Mouse (Mus musculus): ENCODE data around the gene Wnk4.
A peak's percentile ranks its signal among the peaks of the same experiment; 100 is the strongest.

The Wnk4 gene

DNA sequence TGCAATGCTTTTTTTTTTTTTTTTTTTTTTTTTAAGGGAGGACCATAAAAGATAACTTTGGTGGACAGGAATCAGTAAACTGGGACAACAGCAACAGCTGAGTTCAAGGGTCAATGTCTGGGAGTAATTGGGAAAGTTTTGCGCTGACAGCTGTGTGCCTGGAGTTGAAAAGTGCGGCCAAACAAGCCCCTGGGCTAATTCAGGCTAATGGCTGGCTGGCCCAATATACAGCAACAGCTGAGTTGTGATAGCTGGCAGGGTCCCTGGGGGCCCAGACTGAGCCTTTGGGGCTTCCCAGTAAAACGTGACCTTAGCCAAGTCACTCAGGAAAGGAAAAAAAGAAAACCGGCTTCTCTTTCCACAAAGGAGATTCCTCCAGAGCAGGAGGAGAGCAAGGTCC, 15.3 kb upstream of the Wnk4 start:
- DNase-seq (ENCODE audit: low spot score): no peak

DNA sequence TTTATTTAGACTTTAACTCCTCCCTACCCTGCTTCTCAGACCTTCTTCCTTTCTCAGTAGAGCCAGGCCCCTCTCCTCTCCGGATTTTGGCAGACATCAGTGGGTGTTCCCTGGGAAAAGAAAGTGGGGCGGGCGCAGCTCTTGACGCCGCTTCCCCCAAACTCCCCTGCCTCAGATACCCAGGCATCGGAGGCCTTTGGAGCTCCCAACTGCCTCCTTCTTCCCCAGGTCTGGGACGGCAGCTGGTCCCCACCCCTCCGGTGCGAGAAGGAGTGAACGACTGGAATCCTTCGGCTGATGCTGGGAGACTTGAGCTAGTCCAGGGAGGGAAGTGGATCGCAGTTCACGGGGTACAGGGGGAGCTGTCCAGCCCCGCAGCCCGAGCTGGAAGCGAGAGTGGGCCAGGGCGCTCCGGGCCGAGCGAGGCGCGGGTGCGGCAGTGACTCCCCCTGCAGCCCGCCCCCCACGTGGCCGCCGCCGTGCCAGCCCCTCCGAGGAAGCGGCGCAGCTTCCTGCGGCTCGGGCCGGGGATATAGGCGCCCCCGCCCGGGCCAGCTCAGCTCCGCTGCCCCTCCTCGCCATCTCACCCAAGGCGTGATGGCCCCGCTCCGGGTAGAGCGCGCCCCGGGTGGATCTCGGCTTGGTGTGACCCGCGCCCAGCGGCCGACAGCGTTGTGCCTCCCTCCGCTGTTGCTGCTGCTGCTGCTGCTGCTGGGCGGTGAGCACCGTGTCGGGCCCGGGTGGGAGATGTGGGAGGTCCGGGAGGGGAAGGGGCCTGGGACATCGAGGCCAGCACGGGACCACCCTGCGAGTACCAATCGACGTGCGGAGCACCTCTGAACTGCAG, 14.3 kb upstream of the Wnk4 start, which contains the start of gene Ramp2:
Gene Ramp2, plus strand, starts transcription at position 174 of the 847 bp plus-strand sequence.
- peak; percentile 78 for DNase-seq (ENCODE audit: low spot score)

GRCm38 (mm10) chr11:101246702-101247012, 13.7 kb upstream of the Wnk4 start:
- DNase-seq (ENCODE audit: low spot score): no peak

- DNase-seq (ENCODE audit: low spot score): no peak
Measured at GRCm38 (mm10) chr11:101247521-101248030, 12.8 kb upstream of the Wnk4 start.

DNA sequence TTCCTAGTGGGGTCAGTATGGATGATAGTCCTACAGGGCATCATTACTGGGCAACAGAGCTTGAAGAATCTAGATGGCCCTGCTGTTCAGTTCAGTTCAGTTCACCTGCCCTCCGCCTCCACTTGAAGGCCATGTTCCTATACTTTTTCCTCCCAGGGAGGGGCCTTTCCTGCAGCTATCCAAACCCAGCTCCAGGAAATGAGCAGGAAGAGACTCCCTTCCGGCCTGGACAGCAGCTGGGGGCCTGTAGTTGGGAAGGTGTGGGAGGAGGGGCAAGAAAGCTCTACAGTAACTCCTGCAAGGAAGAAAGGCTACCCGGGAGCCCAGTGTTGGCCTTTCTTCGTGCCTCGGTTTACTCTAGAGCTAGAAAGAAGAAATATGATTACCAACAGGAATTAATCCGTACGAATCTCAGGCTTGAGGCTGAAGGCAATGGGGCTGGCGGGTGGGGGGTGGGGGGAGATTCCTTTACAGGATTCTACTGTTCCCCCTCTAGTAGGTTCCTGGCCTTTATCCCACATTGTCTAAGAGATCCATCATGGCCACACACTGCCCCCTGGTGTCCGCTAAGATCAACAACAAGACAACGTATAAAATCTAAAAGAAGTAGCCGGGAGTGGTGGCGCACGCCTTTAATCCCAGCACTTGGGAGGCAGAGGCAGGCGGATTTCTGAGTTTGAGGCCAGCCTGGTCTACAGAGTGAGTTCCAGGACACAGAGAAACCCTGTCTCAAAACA, 11.9 kb upstream of the Wnk4 start:
- DNase-seq (ENCODE audit: low spot score): peak; percentile 80

- no peak for DNase-seq (ENCODE audit: low spot score)
Measured at GRCm38 (mm10) chr11:101251031-101251430, 9.3 kb upstream of the Wnk4 start.

GRCm38 (mm10) chr11:101252941-101253340, 7.4 kb upstream of the Wnk4 start:
- DNase-seq (ENCODE audit: low spot score): no peak

DNA sequence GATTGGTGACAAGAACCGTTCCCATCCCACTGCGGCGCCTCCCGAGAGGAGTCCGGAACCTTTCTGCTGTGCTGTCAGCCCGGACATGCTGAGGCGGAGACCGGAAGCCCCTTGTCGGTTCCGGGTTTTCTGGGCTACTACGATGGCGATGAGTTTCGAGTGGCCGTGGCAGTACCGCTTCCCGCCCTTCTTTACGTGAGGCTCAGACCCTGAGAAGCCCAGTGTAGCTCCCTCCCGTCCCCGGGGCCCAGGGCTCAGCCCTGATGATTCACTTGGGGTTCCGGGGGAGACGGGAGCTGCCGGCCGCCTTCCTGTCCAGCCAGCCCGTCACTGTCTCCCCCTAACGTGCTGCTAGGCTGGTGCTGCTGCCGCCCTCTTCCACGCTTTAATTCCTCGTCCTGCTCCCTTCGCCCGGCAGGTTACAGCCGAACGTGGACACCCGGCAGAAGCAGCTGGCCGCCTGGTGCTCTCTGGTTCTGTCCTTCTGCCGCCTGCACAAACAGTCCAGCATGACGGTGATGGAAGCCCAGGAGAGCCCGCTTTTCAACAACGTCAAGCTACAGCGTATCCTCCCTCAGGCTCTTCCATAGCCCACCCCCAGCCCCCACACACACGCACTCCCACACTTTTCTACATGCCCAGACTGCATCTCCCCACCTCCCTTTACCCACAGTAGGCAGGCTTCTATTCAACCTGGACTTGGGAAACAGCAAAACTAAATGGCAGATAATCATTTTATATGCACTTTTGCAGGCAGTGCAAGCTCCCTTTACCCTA, 6.6 kb upstream of the Wnk4 start, which contains the start of gene Vps25:
Gene Vps25, plus strand, starts transcription at position 95 of the 777 bp plus-strand sequence.
- DNase-seq (ENCODE audit: low spot score): peak; percentile 85

- DNase-seq (ENCODE audit: low spot score): no peak
Measured at GRCm38 (mm10) chr11:101255826-101256775, 4.3 kb upstream of the Wnk4 start.

GRCm38 (mm10) chr11:101259261-101259712, 1.1 kb upstream of the Wnk4 start:
- no peak for DNase-seq (ENCODE audit: low spot score)

- DNase-seq (ENCODE audit: low spot score): no peak
Measured at GRCm38 (mm10) chr11:101260826-101261380, 536 bp downstream of the Wnk4 start.

- DNase-seq (ENCODE audit: low spot score): no peak
Measured at GRCm38 (mm10) chr11:101262272-101262967, 2.1 kb downstream of the Wnk4 start.

GRCm38 (mm10) chr11:101263138-101263988, 3.0 kb downstream of the Wnk4 start:
- no peak for DNase-seq (ENCODE audit: low spot score)

DNA sequence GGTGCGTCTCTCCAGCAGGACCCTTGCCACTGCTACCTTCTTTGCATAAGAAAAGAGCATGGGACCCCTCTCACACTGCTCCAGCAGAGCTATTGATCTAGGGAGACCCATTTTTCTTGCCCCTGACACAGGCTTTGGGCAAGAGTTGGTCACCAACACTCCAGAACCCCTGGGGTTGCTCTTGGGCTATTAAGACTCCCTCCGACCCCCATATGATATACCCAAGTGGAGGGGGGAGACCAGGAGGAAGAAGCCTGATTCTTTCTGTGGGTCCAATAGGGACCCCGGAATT, 3.6 kb downstream of the Wnk4 start:
- DNase-seq (ENCODE audit: low spot score): no peak

DNA sequence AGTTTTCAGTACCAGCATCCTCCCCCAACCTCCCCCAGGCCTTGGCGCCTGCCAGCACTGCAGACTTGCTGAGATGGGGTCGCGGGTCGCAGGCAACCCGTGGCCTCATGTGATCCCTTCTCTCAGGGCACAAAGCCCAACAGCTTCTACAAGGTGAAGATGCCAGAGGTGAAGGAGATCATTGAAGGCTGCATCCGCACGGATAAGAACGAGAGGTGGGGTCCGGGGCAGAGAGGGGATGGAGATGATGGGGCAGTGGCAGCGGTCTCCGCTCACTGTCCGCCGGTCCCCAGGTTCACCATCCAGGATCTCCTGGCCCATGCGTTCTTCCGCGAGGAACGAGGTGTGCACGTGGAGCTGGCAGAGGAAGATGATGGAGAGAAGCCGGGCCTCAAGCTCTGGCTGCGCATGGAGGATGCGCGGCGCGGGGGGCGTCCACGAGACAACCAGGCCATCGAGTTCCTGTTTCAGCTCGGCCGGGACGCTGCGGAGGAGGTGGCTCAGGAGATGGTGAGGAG, 4.6 kb downstream of the Wnk4 start:
- no peak for DNase-seq (ENCODE audit: low spot score)

DNA sequence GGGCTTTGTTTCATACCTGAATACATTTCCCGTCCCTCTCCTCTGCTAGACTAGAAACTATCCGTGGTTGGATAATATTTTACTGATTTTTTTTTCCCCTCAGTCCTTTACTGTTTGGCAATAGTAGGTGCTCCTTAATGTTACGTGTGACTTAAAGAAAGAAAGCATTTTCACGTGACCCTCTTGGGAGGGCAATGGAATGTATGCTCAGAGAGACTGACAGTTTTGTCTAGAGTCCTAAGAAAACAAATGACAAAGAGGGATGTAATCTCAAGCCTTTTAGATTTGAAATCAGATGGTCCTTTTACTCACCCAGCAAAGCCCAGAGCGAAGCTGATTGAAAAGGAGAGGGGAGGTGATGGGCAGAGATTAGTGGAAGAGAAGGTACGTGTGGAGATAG, 5.5 kb downstream of the Wnk4 start:
- DNase-seq (ENCODE audit: low spot score): no peak

DNA sequence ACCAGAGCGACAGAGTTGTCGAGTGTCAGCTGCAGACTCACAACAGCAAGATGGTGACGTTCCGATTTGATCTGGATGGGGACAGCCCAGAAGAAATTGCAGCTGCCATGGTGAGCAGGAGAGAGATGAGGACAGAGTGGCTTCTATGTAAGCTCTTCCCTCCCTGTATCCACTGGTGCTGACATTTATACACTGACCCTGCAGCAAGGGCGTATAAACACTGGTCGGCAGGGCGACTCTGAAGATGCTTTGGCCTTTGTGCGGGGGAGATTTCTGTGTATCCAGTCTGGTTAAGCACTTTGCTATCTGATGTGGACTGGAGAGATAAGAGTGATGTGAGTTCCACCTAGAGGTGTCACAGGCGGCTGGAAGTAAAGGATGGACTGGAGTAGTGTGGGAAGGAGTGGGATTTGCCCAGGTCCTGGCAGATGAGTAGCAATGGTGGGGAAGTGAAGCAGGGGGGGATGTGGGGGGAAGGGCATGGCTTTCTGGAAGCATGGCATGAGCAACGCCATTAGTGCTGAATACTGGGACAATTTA, 9.3 kb downstream of the Wnk4 start:
- no peak for DNase-seq (ENCODE audit: low spot score)

DNA sequence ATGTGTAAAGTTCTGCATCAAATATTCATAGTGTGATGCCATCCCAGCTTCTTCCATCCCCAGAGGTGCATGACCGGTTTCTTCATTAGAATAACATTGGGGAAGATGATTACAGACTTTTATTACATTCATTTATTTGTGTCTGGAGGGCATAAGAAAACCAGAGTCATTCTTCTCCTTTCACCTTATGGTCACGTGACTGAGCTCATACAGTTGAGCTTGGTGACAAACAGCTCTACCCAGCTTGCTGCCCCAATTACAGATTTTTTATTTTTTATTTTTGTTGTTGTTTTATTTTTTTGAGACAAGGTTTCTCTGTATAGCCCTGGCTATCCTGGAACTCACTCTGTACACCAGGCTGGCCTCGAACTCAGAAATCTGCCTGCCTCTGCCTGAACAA, 12.1 kb downstream of the Wnk4 start:
- DNase-seq (ENCODE audit: low spot score): no peak

DNA sequence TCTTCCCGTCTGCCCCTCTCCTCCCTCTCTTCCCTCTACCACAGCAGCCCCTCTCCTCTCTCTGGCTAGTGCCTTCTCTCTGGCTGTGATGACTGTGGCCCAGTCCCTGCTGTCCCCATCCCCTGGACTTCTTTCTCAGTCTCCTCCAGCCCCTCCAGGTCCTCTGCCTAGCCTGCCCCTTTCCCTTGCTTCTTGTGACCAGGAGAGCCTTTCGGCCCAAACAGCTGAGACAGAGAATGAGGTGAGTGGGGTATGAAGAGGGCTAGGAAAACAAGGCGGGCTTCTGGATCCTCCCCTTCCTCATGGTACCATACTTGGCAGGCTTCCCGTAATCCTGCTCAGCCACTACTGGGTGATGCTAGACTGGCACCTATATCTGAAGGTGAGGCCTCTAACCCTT, 14.9 kb downstream of the Wnk4 start:
- DNase-seq (ENCODE audit: low spot score): no peak

All from lung, postnatal 25 days (tissue).